Mouse (Mus musculus) MEL (cell line): ENCODE data around the gene Gas7. TPM values are rescaled to one million over a fixed set of nuclear protein-coding genes. Genes with fewer than 3 reads are reported as not detected.

ENCODE experiments used
- DNase-seq: peaks from one replicate; pipeline ENCODE4 v3.0.0; 2011; ENCODE audit warnings: low read depth, low spot score
- H3K27ac ChIP-seq: 2 replicates; pipeline ENCODE4 v1.5.1; 2012; ENCODE audit warnings: low read depth, mild to moderate bottlenecking, control low read depth, low read length, moderate library complexity; ENCODE audit not compliant: control insufficient read depth
- H3K27me3 ChIP-seq, 2 experiments: fragments of 150-350 bp in 1 of 2; sonication (generic) in 1 of 2; 2 replicates each; pipeline ENCODE4 v1.6.1; 2012; ENCODE audit warnings: low read length in 2 of 2, mild to moderate bottlenecking in 2 of 2, improper control_type of control experiment in 1 of 2, moderate library complexity in 1 of 2; ENCODE audit not compliant: insufficient read depth in 2 of 2, control insufficient read depth in 1 of 2
- H3K36me3 ChIP-seq, 2 experiments: 2 replicates each; pipeline ENCODE4 v1.6.1; 2012 to 2014; ENCODE audit warnings: low read length in 2 of 2, improper control_type of control experiment in 1 of 2, inconsistent platforms in 1 of 2, mild to moderate bottlenecking in 1 of 2; ENCODE audit not compliant: insufficient read depth in 2 of 2, control insufficient read depth in 1 of 2
- H3K4me1 ChIP-seq, 2 experiments: fragments of 150-350 bp in 1 of 2; sonication (generic) in 1 of 2; 2 replicates each; pipeline ENCODE4 v1.6.1; 2012; ENCODE audit warnings: low read length in 2 of 2, improper control_type of control experiment in 1 of 2, mild to moderate bottlenecking in 1 of 2; ENCODE audit not compliant: insufficient read depth in 2 of 2, control insufficient read depth in 1 of 2
- H3K4me3 ChIP-seq, 2 experiments: fragments of 150-350 bp in 1 of 2; sonication (generic) in 1 of 2; 2 replicates each; pipeline ENCODE4 v1.5.1; 2012; ENCODE audit warnings: low read depth in 2 of 2, low read length in 2 of 2, mild to moderate bottlenecking in 2 of 2, moderate library complexity in 2 of 2, control low read depth in 1 of 2, improper control_type of control experiment in 1 of 2; ENCODE audit not compliant: control insufficient read depth in 1 of 2, insufficient read depth in 1 of 2
- H3K79me2 ChIP-seq: 2 replicates; pipeline ENCODE4 v1.6.1; 2012; ENCODE audit warnings: mild to moderate bottlenecking, low read length, moderate library complexity; ENCODE audit not compliant: control insufficient read depth, poor library complexity, insufficient read depth
- H3K9ac ChIP-seq: 2 replicates; pipeline ENCODE4 v1.6.1; 2012; ENCODE audit warnings: low read depth, mild to moderate bottlenecking, control low read depth, low read length, moderate library complexity; ENCODE audit not compliant: control insufficient read depth, poor library complexity, severe bottlenecking
- H3K9me3 ChIP-seq: fragments of 150-350 bp; sonication (generic); replicated peaks from 2 replicates; pipeline ENCODE4 v1.6.1; 2012; ENCODE audit warnings: mild to moderate bottlenecking, low read length, improper control_type of control experiment, moderate library complexity; ENCODE audit not compliant: insufficient read depth
- BHLHE40 ChIP-seq: IDR thresholded peaks from 2 replicates; pipeline ENCODE4 v1.6.1; 2012; ENCODE audit warnings: low read depth, mild to moderate bottlenecking, inconsistent platforms, low read length, improper control_type of control experiment, borderline replicate concordance
- CTCF ChIP-seq, 3 experiments: IDR thresholded peaks in 2 of 3; conservative IDR thresholded peaks in 1 of 3; 2 replicates each; pipeline ENCODE4 v1.5.1; 2011 to 2012; ENCODE audit warnings: low read length in 3 of 3, low read depth in 2 of 3, mild to moderate bottlenecking in 2 of 3, improper control_type of control experiment in 1 of 3, inconsistent platforms in 1 of 3, mixed read lengths in 1 of 3, moderate library complexity in 1 of 3; ENCODE audit not compliant: control insufficient read depth in 1 of 3, insufficient read depth in 1 of 3, poor library complexity in 1 of 3, severe bottlenecking in 1 of 3
- ELF1 ChIP-seq: IDR thresholded peaks from 2 replicates; pipeline ENCODE4 v1.6.1; 2014; ENCODE audit warnings: low read depth, mild to moderate bottlenecking, inconsistent platforms, low read length, improper control_type of control experiment, moderate library complexity
- ETS1 ChIP-seq: IDR thresholded peaks from 2 replicates; pipeline ENCODE4 v1.6.1; 2012; ENCODE audit warnings: low read depth, mild to moderate bottlenecking, inconsistent platforms, low read length, improper control_type of control experiment, moderate library complexity
- GATA1 ChIP-seq: IDR thresholded peaks from 2 replicates; pipeline ENCODE4 v1.6.1; 2011; ENCODE audit warnings: low read depth, low read length, improper control_type of control experiment
- MAX ChIP-seq: IDR thresholded peaks from 2 replicates; pipeline ENCODE4 v1.6.1; 2011; ENCODE audit warnings: low read length, improper control_type of control experiment
- MEF2A ChIP-seq: IDR thresholded peaks from 2 replicates; pipeline ENCODE4 v1.6.1; 2014; ENCODE audit warnings: low read depth, mild to moderate bottlenecking, inconsistent platforms, low read length, improper control_type of control experiment; ENCODE audit not compliant: poor library complexity, insufficient replicate concordance, severe bottlenecking; ENCODE audit errors: extremely low read depth
- MXI1 ChIP-seq: IDR thresholded peaks from 2 replicates; pipeline ENCODE4 v1.6.1; 2011; ENCODE audit warnings: mild to moderate bottlenecking, low read depth, low read length, improper control_type of control experiment
- MYB ChIP-seq: IDR thresholded peaks from 2 replicates; pipeline ENCODE4 v1.6.1; 2011; ENCODE audit warnings: mild to moderate bottlenecking, low read depth, low read length, improper control_type of control experiment
- MYC ChIP-seq: IDR thresholded peaks from 2 replicates; pipeline ENCODE4 v1.6.1; 2011; ENCODE audit warnings: low read depth, mild to moderate bottlenecking, low read length, improper control_type of control experiment, moderate library complexity
- NELFE ChIP-seq: IDR thresholded peaks from 2 replicates; pipeline ENCODE4 v1.6.1; 2011; ENCODE audit warnings: low read depth, low read length, improper control_type of control experiment
- NRF1 ChIP-seq: IDR thresholded peaks from 2 replicates; pipeline ENCODE4 v1.6.1; 2014; ENCODE audit warnings: low read depth, mild to moderate bottlenecking, inconsistent platforms, low read length, improper control_type of control experiment, moderate library complexity; ENCODE audit not compliant: poor library complexity, insufficient read depth, severe bottlenecking
- POLR2AphosphoS2 ChIP-seq: IDR thresholded peaks from 2 replicates; pipeline ENCODE4 v1.6.1; 2011; ENCODE audit warnings: low read length, improper control_type of control experiment
- RAD21 ChIP-seq: IDR thresholded peaks from 2 replicates; pipeline ENCODE4 v1.6.1; 2011; ENCODE audit warnings: mild to moderate bottlenecking, low read depth, low read length, improper control_type of control experiment
- SIN3A ChIP-seq: IDR thresholded peaks from 2 replicates; pipeline ENCODE4 v1.6.1; 2012; ENCODE audit warnings: low read length, improper control_type of control experiment, inconsistent platforms
- SMC3 ChIP-seq: IDR thresholded peaks from 2 replicates; pipeline ENCODE4 v1.6.1; 2011; ENCODE audit warnings: low read depth, low read length, improper control_type of control experiment
- TAL1 ChIP-seq: IDR thresholded peaks from 2 replicates; pipeline ENCODE4 v1.6.1; 2012; ENCODE audit warnings: mild to moderate bottlenecking, inconsistent platforms, low read length, moderate library complexity, mixed read lengths
- TBP ChIP-seq: IDR thresholded peaks from 2 replicates; pipeline ENCODE4 v1.8.0; 2011; ENCODE audit warnings: low read depth, low read length, improper control_type of control experiment
- TCF12 ChIP-seq: IDR thresholded peaks from 2 replicates; pipeline ENCODE4 v1.6.1; 2014; ENCODE audit warnings: low read depth, mild to moderate bottlenecking, inconsistent platforms, low read length, improper control_type of control experiment, moderate library complexity
- UBTF ChIP-seq: IDR thresholded peaks from 2 replicates; pipeline ENCODE4 v1.6.1; 2012; ENCODE audit warnings: low read depth, mild to moderate bottlenecking, inconsistent platforms, low read length, improper control_type of control experiment, moderate library complexity, borderline replicate concordance; ENCODE audit not compliant: insufficient read depth
- USF1 ChIP-seq: IDR thresholded peaks from 2 replicates; pipeline ENCODE4 v1.6.1; 2014; ENCODE audit warnings: low read depth, mild to moderate bottlenecking, inconsistent platforms, low read length, improper control_type of control experiment, moderate library complexity
- ZKSCAN1 ChIP-seq: IDR thresholded peaks from 2 replicates; pipeline ENCODE4 v1.6.1; 2012; ENCODE audit warnings: low read depth, mild to moderate bottlenecking, inconsistent platforms, low read length, improper control_type of control experiment, moderate library complexity
- ZNF384 ChIP-seq: IDR thresholded peaks from 2 replicates; pipeline ENCODE4 v1.6.1; 2012; ENCODE audit warnings: low read depth, mild to moderate bottlenecking, inconsistent platforms, low read length, improper control_type of control experiment
- polyA plus RNA-seq, 2 experiments: library from polyadenylated mRNA; stranded (reverse) in 1 of 2; unstranded in 1 of 2; fragments of >175 nt in 1 of 2; fragments of >200 nt in 1 of 2; gene quantifications; 2 replicates each; pipeline versions ENCODE4 v1.2.1 to v1.2.4; 2012; ENCODE audit warnings: low replicate concordance in 2 of 2, low read depth in 1 of 2; ENCODE audit not compliant: insufficient read length in 2 of 2, insufficient read depth in 1 of 2, missing spikeins in 1 of 2
- total RNA-seq: library from RNA; depleted of rRNA; stranded (reverse); fragments of 300-350 nt; gene quantifications from 2 replicates; pipeline ENCODE4 v1.2.3, GENCODE M21; 2012

Gene Gas7
- total and polyA plus RNA-seq, 3 experiments: 0.04 TPM; not detected in 2

DNA sequence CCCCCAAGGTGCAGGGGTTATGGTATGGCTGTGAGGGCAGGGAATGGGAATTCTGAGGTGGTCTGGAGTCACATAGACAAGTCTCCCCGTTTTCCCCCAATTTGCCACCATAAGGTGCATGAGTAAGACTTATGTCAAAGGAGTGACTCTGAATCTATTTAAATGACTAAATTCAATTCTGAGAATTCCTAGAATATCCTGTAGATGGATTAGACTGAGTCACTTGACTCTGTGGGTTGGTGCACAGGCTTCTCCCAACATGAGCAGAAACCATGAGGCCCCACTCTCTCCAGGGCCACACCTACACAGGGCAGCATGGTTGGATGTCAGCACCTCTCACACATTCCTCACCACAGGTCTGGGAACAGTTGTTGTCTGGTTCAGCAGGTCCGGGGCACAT lies 224.7 kb downstream of the Gas7 start:
- TF ChIP-seq MYC (no peak), RAD21 (no peak), TAL1 (no peak), ELF1 (no peak), POLR2AphosphoS2 (no peak), GATA1 (no peak), NELFE (no peak), TBP (no peak), MAX (no peak), SMC3 (no peak), BHLHE40 (no peak), MXI1 (no peak), CTCF (IDR thresholded peaks at IDR 0.05 in 2 of 3, conservative IDR thresholded peaks at IDR 0.05 in 1 of 3; ENCODE audit: control insufficient read depth in 1 of 3, insufficient read depth in 1 of 3, low read depth in 2 of 3, low read length in 3 of 3, poor library complexity in 1 of 3, severe bottlenecking in 1 of 3) (no peak), ZNF384 (no peak), TCF12 (no peak)
- Histone ChIP-seq H3K9me3 (no peaks in the 10 kb centered on the region; the same call in 1 of the 2 replicates), H3K4me3 (no peak overlapping the region), H3K27me3 (no peaks in the 10 kb centered on the region), H3K4me1 (no peaks in the 10 kb centered on the region), H3K27ac (no peak overlapping the region), H3K36me3 (no peaks in the 10 kb centered on the region), H3K79me2 (no peaks in the 10 kb centered on the region), H3K9ac (no peak overlapping the region)
- DNase-seq: no peak

DNA sequence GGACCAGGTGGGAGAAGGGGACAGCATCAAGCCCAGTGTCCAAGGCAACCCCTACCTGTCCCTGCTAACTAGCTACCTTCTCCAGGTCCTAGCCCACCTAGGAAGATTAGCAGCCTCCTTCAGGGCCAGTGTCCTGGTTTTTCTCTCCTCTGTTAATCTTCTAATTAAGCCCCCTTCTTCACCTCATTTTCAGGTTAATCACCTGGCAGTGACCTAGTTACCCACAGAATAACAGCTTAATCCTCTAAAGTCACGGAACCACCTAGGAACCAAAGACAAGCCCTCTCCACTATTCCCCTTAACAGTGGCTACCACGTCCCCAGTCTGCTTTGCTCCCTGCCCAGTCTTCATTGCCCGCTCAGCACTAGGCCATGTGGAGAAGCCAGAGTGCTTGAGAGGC lies 226.6 kb downstream of the Gas7 start:
- no peak for TF ChIP-seq TBP
- no peak for TF ChIP-seq USF1
- no peak for TF ChIP-seq UBTF
- TF ChIP-seq SMC3: no peak
- Histone ChIP-seq H3K36me3 (no peaks in the 10 kb centered on the region), H3K9ac (no peak overlapping the region), H3K4me3 (no peak overlapping the region), H3K27me3 (no peaks in the 10 kb centered on the region), H3K9me3 (no peaks in the 10 kb centered on the region; the same call in 1 of the 2 replicates), H3K4me1 (no peaks in the 10 kb centered on the region), H3K79me2 (no peaks in the 10 kb centered on the region), H3K27ac (no peak overlapping the region)
- no peak for DNase-seq

DNA sequence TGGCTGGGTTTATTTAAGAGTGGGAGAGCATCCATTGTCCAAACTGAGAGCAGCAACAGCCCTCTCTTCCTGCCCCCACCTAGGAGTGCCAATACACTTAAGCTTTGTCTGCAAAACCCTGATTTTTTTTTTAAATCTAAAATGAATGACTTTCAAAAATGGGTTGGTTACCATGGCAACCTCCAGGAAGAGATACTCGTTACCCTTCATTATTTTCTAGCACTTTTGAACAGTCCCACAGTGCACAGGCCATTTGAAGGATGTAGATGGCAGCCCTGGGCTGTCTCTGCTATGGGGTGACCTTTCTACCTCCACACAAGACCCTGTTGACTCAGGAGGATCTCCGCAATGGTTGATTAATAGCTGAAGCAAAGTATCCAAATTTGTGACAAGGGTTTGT lies 230.9 kb downstream of the Gas7 start:
- Histone ChIP-seq H3K27me3 (no peaks in the 10 kb centered on the region), H3K9ac (no peak overlapping the region), H3K9me3 (no peaks in the 10 kb centered on the region), H3K4me3 (no peak overlapping the region), H3K79me2 (no peaks in the 10 kb centered on the region), H3K27ac (no peak overlapping the region)
- no peak for TF ChIP-seq SIN3A
- TF ChIP-seq MYC: no peak
- TF ChIP-seq POLR2AphosphoS2: no peak
- no peak for TF ChIP-seq NRF1
- no peak for TF ChIP-seq MEF2A
- no peak for TF ChIP-seq ETS1
- no peak for TF ChIP-seq USF1
- no peak for TF ChIP-seq TCF12
- TF ChIP-seq MYB: no peak
- no peak for TF ChIP-seq NELFE
- no peak for TF ChIP-seq ZKSCAN1
- TF ChIP-seq, all 39 proteins: peak for 0
- Histone ChIP-seq H3K36me3 (no peaks in the 10 kb centered on the region), H3K4me1 (no peaks in the 10 kb centered on the region)
- DNase-seq: no peak
